Comparison of ENCODE assay signal across 8 mouse cellular contexts in genomic region chr4:59932505-59933281, GRCm38 (mm10). TPM values are rescaled to one million over a fixed set of nuclear protein-coding genes. Genes with fewer than 3 reads are reported as not detected.
A peak's percentile ranks its signal among the peaks of the same experiment; 100 is the strongest.
DNase-seq lines count a peak whose midpoint lies in the region.

No protein-coding gene starts in this region.

- intact Hi-C loops in heart, postnatal 25 days (cut with DNase I): no loop called here

- peak; percentile 56 for DNase-seq in heart, adult 11 months
- DNase-seq in heart, postnatal 25 days (ENCODE audit: low spot score): no peak
- peak; percentile 92 for DNase-seq in A20 (ENCODE audit: low read depth, low spot score)
- DNase-seq in c-Kit-positive CD71-positive TER-119-negative erythroid progenitor cells, embryonic 14.5 days (ENCODE audit: low read depth): peak; percentile 10
- peak; percentile 10 to 24 for DNase-seq in frontal cortex, postnatal 36 days (ENCODE audit: low spot score in 2 of 2)
- peak; percentile 8 to 35 for DNase-seq in kidney, postnatal 4 days
- DNase-seq in retina, embryonic 14.5 days (ENCODE audit: low spot score): peak; percentile 56
- no peak for DNase-seq in gastrocnemius, adult 18-20 months (ENCODE audit: low spot score)

RNA-seq across cellular contexts. Expression of gene Slc46a2, which starts 17.8 kb away (rescaled TPM):
- under 1 TPM; 0.44 to 0.48 TPM for total RNA-seq in heart, postnatal 25 days (2021)
- not detected for total RNA-seq in gastrocnemius, adult 18-20 months (2021)

RNA-seq across cellular contexts. Expression of gene Mup4, which starts 27.8 kb away (rescaled TPM):
- total RNA-seq in heart, postnatal 25 days (2021): not detected
- not detected for total RNA-seq in gastrocnemius, adult 18-20 months (2021)

RNA-seq across cellular contexts. Expression of gene Mup6, which starts 31.4 kb away (rescaled TPM):
- total RNA-seq in heart, postnatal 25 days (2021): not detected
- not detected for total RNA-seq in gastrocnemius, adult 18-20 months (2021)

Comparison
In these comparisons a context has a peak if more than half of its experiments do, and no peak if none do; other contexts are left out.
1. DNase-seq: peak in heart, adult 11 months (single experiment), A20 (single experiment), c-Kit-positive CD71-positive TER-119-negative erythroid progenitor cells, embryonic 14.5 days (single experiment), frontal cortex, postnatal 36 days (2 of 2), kidney, postnatal 4 days (2 of 2) and retina, embryonic 14.5 days (single experiment); none in heart, postnatal 25 days (single experiment) and gastrocnemius, adult 18-20 months (single experiment).